Mouse (Mus musculus): ENCODE results near the gene Rai14. TPM values are rescaled to one million over a fixed set of nuclear protein-coding genes. Genes with fewer than 3 reads are reported as not detected.

The Rai14 gene
- polyA plus RNA-seq, 1 experiment = not detected

DNA sequence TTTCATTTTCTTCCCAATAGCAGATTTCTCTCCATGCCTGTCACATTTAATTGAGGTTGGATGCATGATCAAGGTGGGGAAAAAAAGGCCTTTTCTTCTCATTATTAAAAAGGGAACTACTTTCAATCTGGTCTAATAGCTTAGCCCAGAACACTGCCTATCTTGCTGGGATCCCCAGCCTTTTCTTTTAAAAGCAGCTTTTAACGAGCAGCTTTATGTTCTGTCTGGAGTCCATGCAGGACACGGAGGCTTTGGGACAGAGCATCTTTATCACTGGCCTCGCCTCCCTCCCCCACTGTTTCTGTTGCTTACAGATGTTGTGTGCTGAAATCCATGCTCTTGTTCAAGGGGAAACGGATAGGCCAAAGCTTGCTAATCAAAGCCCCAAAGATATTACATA is 32.8 kb upstream of the Rai14 start:
- Histone ChIP-seq H3K4me1 (ENCODE audit: control insufficient read depth, insufficient read depth, low read length) (no peaks in the 10 kb centered on the region; the same call in 1 of the 2 replicates), H3K27ac (ENCODE audit: insufficient read depth, low read depth, low read length) (no peak overlapping the region), H3K4me3 (ENCODE audit: insufficient read depth, low read depth, low read length) (no peak overlapping the region)
- 38% methylated on average over 4 of the region's 4 CpGs for WGBS
- TF ChIP-seq POLR2A (IDR thresholded peaks at IDR 0.05; ENCODE audit: insufficient read depth, low read depth, low read length) (no peak), CTCF (IDR thresholded peaks at IDR 0.05; ENCODE audit: insufficient read depth, low read depth, low read length) (no peak)

DNA sequence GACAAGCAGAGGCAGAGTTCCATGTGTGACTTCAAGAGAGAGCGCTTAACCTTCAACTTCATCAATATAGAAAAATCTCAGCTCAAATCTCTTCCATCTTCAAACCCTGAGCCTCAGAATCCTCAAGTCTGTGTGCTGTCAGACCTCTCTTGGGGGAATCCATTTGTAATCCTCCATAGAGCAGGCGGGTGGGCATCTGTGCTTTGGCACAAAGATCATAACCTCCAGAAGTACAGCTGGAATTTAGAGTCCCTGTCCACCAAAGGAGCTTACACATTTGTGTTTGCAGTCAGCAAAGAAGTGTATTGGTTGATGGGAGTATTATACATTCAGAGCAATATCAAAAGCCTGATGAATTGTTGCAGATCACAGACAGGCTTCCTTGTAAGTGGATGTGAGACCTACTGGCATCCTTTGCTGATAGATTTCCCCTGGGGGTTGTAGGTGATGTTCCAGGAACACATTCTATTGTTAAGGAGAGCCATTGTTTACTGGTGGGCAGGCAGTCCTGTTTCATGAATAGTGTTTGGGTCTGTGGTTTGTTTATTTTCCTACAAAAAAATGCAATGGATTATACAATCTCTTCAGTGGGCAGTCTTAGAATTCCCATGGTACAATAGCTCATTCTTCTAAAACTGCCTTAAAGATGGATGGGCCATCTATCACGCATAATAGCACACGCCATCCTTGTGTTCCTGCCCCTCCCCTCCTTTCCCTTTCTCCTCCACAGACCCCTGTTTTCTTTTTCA is 32.1 kb upstream of the Rai14 start:
- 91% methylated on average over 4 of the region's 4 CpGs for WGBS
- Histone ChIP-seq H3K4me1 (ENCODE audit: control insufficient read depth, insufficient read depth, low read length) (no peaks in the 10 kb centered on the region; the same call in 1 of the 2 replicates), H3K27ac (ENCODE audit: insufficient read depth, low read depth, low read length) (no peak overlapping the region), H3K4me3 (ENCODE audit: insufficient read depth, low read depth, low read length) (no peak overlapping the region)
- TF ChIP-seq POLR2A (IDR thresholded peaks at IDR 0.05; ENCODE audit: insufficient read depth, low read depth, low read length) (no peak), CTCF (IDR thresholded peaks at IDR 0.05; ENCODE audit: insufficient read depth, low read depth, low read length) (no peak)

DNA sequence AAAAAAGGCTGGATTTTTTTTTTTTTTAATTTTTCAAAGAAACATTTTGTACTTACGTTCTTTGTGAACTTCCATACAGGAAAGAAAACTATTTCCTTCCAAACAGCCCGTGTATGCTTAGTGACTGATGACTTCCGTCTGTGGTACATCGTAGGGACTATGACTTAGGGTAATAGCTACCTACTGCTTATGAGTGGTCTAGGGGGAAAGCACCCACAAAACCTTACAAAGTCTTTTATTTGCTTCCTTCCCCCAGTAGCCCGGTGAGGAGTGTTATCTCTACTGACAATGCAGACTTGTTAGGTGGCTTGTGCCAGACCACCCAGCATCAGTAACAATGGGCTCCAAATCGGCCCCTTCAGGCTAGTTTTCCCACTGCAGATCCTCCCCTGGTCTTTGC is 28.0 kb upstream of the Rai14 start:
- no peak for TF ChIP-seq POLR2A (IDR thresholded peaks at IDR 0.05; ENCODE audit: insufficient read depth, low read depth, low read length)
- no peak for TF ChIP-seq CTCF (IDR thresholded peaks at IDR 0.05; ENCODE audit: insufficient read depth, low read depth, low read length)
- Histone ChIP-seq H3K27ac (ENCODE audit: insufficient read depth, low read depth, low read length) (no peak overlapping the region), H3K4me1 (ENCODE audit: control insufficient read depth, insufficient read depth, low read length) (no peaks in the 10 kb centered on the region; the same call in 1 of the 2 replicates), H3K4me3 (ENCODE audit: insufficient read depth, low read depth, low read length) (no peak overlapping the region)
- 74% methylated on average over 6 of the region's 6 CpGs for WGBS

DNA sequence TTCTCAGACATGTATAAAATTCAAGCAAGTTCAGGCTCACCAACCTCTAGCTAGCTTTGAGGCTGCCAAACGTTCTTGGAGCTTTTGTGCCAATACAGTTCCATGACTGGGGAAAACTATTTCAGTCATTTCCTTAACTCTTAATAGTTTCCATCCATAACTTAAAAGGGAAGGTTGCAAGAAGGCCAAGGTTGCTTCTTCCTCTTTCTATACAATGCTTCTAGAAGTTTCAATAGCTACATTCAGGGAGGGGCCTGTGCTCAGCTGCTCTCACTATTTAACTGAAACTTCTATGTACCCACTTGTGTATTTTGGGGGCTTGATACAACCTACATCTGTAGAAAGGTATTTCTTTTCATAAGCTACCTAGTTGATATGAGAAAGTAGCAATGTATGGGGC is 24.9 kb upstream of the Rai14 start:
- H3K4me1 ChIP-seq (ENCODE audit: control insufficient read depth, insufficient read depth, low read length) = no peaks in the 10 kb centered on the region
- no peak overlapping the region for H3K4me3 ChIP-seq (ENCODE audit: insufficient read depth, low read depth, low read length)
- TF ChIP-seq CTCF (IDR thresholded peaks at IDR 0.05; ENCODE audit: insufficient read depth, low read depth, low read length) (no peak), POLR2A (IDR thresholded peaks at IDR 0.05; ENCODE audit: insufficient read depth, low read depth, low read length) (no peak)
- H3K27ac ChIP-seq (ENCODE audit: insufficient read depth, low read depth, low read length) = no peak overlapping the region
- WGBS = 76% methylated on average over 1 of the region's 1 CpGs

DNA sequence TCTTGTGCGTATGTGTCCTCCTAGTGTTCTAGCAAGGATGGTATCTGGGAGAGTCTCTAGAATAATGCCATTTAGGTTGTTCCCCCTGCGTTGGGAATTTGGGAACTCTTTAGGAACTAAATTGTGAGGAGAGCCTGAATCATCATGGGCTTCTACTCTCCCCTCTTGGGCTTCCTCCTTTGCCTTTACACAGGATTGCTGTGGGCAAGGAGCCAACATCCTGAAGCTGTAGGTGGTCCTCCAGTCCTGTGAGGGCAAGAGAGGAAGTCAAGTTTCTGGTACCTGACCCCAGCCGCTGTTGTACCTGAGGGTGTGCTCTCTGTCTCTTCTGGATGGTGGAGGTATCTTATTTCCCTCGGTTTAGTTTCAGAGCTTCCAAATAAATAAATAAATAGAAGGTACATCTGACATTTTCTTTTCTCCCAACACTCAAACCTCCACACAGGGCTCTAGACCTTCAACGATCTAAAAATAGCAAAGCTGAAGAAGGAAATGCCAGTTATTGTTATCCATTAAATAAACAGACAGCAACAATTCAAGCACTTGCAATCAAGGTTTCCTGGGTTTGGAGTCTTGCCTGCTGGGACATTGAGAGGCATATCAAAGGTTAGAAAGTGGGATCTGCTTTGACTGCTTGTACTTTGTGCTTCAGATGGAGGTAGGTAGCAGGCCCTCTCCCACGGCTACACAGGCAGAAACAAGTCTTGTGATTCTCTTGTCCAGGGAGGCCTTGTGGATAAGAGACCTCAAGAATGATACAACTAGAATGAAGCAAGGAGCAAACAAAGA is 24.1 kb upstream of the Rai14 start:
- Histone ChIP-seq H3K27ac (ENCODE audit: insufficient read depth, low read depth, low read length) (no peak overlapping the region), H3K4me3 (ENCODE audit: insufficient read depth, low read depth, low read length) (no peak overlapping the region), H3K4me1 (ENCODE audit: control insufficient read depth, insufficient read depth, low read length) (no peaks in the 10 kb centered on the region)
- 77% methylated on average over 6 of the region's 6 CpGs for WGBS
- TF ChIP-seq CTCF (IDR thresholded peaks at IDR 0.05; ENCODE audit: insufficient read depth, low read depth, low read length) (no peak), POLR2A (IDR thresholded peaks at IDR 0.05; ENCODE audit: insufficient read depth, low read depth, low read length) (no peak)

DNA sequence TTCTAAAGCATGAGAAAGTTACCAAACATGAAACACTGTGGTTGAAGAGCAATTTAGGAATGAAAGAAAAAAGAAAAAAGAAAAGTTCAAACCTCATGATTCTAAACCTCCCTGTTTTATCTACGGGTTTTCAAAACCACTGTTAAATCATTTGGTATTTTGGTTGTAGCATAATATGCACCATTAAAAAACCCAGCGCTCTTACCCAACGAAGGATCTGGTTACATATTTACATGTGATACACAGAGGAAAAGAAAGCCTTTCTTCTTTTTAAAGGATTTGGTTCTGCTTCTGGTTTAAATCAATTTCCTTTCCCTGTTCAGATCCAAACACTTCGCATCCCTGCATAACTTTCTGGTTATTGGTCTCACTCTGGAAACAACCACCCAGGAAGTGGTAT is 21.5 kb upstream of the Rai14 start:
- WGBS = 81% methylated on average over 4 of the region's 4 CpGs
- H3K27ac ChIP-seq (ENCODE audit: insufficient read depth, low read depth, low read length) = no peak overlapping the region
- TF ChIP-seq CTCF (IDR thresholded peaks at IDR 0.05; ENCODE audit: insufficient read depth, low read depth, low read length) = no peak
- TF ChIP-seq POLR2A (IDR thresholded peaks at IDR 0.05; ENCODE audit: insufficient read depth, low read depth, low read length) = no peak
- no peak overlapping the region for H3K4me3 ChIP-seq (ENCODE audit: insufficient read depth, low read depth, low read length)
- no peaks in the 10 kb centered on the region for H3K4me1 ChIP-seq (ENCODE audit: control insufficient read depth, insufficient read depth, low read length)

DNA sequence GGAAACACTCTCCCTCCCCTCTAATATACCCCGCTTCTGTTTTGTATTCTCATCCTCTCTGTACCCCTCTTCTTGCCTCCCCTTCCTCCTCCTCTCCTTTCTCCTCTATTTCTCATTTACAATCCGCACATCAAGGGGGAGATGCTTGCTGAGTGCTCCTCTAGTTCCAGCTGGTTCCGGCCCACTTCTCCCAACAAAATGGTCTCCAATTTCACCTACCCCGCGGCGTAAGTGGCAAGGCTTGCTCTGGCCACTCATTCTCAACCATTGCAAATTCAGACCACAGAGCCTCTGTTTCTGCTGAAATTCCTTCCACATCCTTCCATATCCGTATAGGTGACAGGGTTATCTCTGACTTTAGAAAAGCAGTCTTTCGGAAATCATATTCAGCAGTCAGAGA is 20.8 kb upstream of the Rai14 start:
- H3K27ac ChIP-seq (ENCODE audit: insufficient read depth, low read depth, low read length) = no peak overlapping the region
- H3K4me1 ChIP-seq (ENCODE audit: control insufficient read depth, insufficient read depth, low read length) = no peaks in the 10 kb centered on the region
- no peak overlapping the region for H3K4me3 ChIP-seq (ENCODE audit: insufficient read depth, low read depth, low read length)
- 94% methylated on average over 8 of the region's 8 CpGs for WGBS
- TF ChIP-seq POLR2A (IDR thresholded peaks at IDR 0.05; ENCODE audit: insufficient read depth, low read depth, low read length) (no peak), CTCF (IDR thresholded peaks at IDR 0.05; ENCODE audit: insufficient read depth, low read depth, low read length) (no peak)

DNA sequence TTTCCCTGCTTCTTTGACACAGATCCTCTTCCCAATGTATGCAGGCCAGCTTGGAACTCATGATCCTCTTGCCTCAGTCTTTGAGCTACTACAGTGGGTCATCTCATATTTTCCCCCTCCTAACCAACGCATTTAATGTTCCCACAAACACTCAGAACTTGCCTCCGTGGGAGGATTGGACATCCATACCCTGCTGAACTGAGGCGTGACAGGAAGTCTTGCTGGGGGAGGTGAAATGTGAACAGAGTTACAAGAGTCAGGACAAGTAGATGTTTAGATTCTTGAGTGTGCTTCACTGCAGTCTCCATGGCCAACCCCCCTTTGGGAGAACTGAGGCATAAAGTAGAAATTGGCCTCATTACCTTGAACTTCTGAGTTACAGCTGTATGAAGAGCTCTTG is 17.0 kb upstream of the Rai14 start:
- 91% methylated on average over 3 of the region's 3 CpGs for WGBS
- H3K4me3 ChIP-seq (ENCODE audit: insufficient read depth, low read depth, low read length) = no peak overlapping the region
- no peak overlapping the region for H3K27ac ChIP-seq (ENCODE audit: insufficient read depth, low read depth, low read length)
- no peaks in the 10 kb centered on the region for H3K4me1 ChIP-seq (ENCODE audit: control insufficient read depth, insufficient read depth, low read length)
- TF ChIP-seq CTCF (IDR thresholded peaks at IDR 0.05; ENCODE audit: insufficient read depth, low read depth, low read length) = no peak
- no peak for TF ChIP-seq POLR2A (IDR thresholded peaks at IDR 0.05; ENCODE audit: insufficient read depth, low read depth, low read length)

DNA sequence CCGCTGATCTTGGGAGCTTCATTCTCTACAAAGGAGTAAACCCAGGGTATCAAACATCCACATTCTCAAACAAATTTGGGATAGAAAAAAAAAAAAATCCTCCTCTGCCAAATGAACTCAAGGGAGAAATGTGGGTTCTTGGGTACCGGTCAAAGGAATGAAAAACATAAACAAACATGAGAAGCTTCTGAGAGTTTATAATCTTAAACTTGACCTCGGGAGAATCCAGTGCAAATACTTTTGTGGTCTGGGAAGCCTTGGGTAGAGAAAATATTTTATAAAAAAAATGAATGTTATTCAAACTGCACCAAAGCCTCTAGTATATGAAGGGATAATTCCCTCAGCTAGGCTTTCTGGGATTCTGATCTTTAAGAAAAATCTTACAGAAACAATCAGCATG is 11.8 kb upstream of the Rai14 start:
- H3K4me1 ChIP-seq (ENCODE audit: control insufficient read depth, insufficient read depth, low read length) = no peaks in the 10 kb centered on the region
- no peak overlapping the region for H3K27ac ChIP-seq (ENCODE audit: insufficient read depth, low read depth, low read length)
- no peak overlapping the region for H3K4me3 ChIP-seq (ENCODE audit: insufficient read depth, low read depth, low read length)
- 90% methylated on average over 3 of the region's 3 CpGs for WGBS
- TF ChIP-seq POLR2A (IDR thresholded peaks at IDR 0.05; ENCODE audit: insufficient read depth, low read depth, low read length) (no peak), CTCF (IDR thresholded peaks at IDR 0.05; ENCODE audit: insufficient read depth, low read depth, low read length) (no peak)

Measured in olfactory bulb, adult 2 months (tissue).